Mouse (Mus musculus): ENCODE results near the gene Nxf7. TPM values are rescaled to one million over a fixed set of nuclear protein-coding genes. Genes with fewer than 3 reads are reported as not detected.
"Not testable (repeated sequence)": the region's sequence is repeated elsewhere in the genome, so short reads cannot be mapped to it uniquely, and the experiment has no call there.

Gene Nxf7
- polyA plus RNA-seq, 1 experiment from 2014 or later = not detected

DNA sequence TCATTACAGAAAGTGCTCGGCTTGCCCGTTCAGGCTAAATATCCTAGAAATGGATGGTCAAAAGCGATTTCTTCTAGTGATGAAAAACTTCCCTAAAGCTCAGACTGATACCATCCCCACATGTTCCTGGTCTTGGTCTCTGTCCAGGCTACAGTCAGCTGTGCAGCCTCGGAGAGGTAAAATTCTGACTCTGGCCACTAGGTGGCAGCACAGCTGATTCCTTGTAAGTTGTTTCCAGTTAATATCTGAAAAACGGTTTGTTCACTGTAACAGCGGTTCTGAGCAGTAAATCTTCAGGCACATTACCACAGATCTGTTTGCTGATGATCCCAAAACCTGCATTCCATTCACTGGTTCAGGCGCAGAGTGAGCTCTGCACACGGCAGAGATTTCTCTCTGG is 38.9 kb downstream of the Nxf7 start:
- H3K27me3 ChIP-seq; ATAC-seq (ENCODE audit: low read depth); H3K9me3 ChIP-seq; H3K27ac ChIP-seq (replicated peaks); H3K36me3 ChIP-seq; H3K4me1 ChIP-seq (replicated peaks); H3K9ac ChIP-seq; H3K4me2 ChIP-seq; H3K4me3 ChIP-seq: not testable (repeated sequence)
- 25% methylated on average over 8 of the region's 8 CpGs for WGBS

Other genes with a start within 250 kb of the Nxf7 start
- gene Gm5128, start 225.5 kb downstream of the Nxf7 start, polyA plus RNA-seq (2015; fragmentation: Nextera tagmentation; extraction: Ambion mirVana) = not detected in 2 replicates
- gene Gm7903, start 164.9 kb downstream of the Nxf7 start, polyA plus RNA-seq (2015; fragmentation: Nextera tagmentation; extraction: Ambion mirVana) = not detected in 2 replicates
- not detected in 2 replicates for gene AV320801, start 104.2 kb downstream of the Nxf7 start, polyA plus RNA-seq (2015; fragmentation: Nextera tagmentation; extraction: Ambion mirVana)
- gene Prame, start 28.9 kb upstream of the Nxf7 start, polyA plus RNA-seq (2015; fragmentation: Nextera tagmentation; extraction: Ambion mirVana) = not detected in 2 replicates
- not detected in 2 replicates for gene Tcp11x2, start 95.0 kb upstream of the Nxf7 start, polyA plus RNA-seq (2015; fragmentation: Nextera tagmentation; extraction: Ambion mirVana)
- gene Tmsb15a, start 126.5 kb upstream of the Nxf7 start, polyA plus RNA-seq (2015; fragmentation: Nextera tagmentation; extraction: Ambion mirVana) = not detected in 2 replicates
- gene Armcx5, start 144.0 kb upstream of the Nxf7 start, polyA plus RNA-seq (2015; fragmentation: Nextera tagmentation; extraction: Ambion mirVana) = 10.8 and 12.0 TPM in 2 replicates
- 136 and 140 TPM in 2 replicates for gene Gprasp1, start 144.0 kb upstream of the Nxf7 start, polyA plus RNA-seq (2015; fragmentation: Nextera tagmentation; extraction: Ambion mirVana)
- 106 TPM in 2 replicates for gene Bhlhb9, start 198.8 kb upstream of the Nxf7 start, polyA plus RNA-seq (2015; fragmentation: Nextera tagmentation; extraction: Ambion mirVana)
- 113 and 127 TPM in 2 replicates for gene Gprasp2, start 240.3 kb upstream of the Nxf7 start, polyA plus RNA-seq (2015; fragmentation: Nextera tagmentation; extraction: Ambion mirVana)

All from neural tube, embryonic 13.5 days (tissue).